Mouse (Mus musculus) hindbrain, embryonic 11.5 days (tissue): ENCODE data around the gene Zg16. TPM values are rescaled to one million over a fixed set of nuclear protein-coding genes. Genes with fewer than 3 reads are reported as not detected.

ENCODE experiments used
- ATAC-seq: fragments of 200-750 bp; cut with Nextera tagmentation; 2 replicates; pipeline ENCODE4 v1.8.0; 2017; ENCODE audit warnings: mild to moderate bottlenecking, moderate TSS enrichment, moderate library complexity; ENCODE audit not compliant: low FRiP score
- DNase-seq: peaks from one replicate; pipeline ENCODE4 v3.0.0-alpha.2; 2015; ENCODE audit warnings: low spot score
- H3K27ac ChIP-seq: fragments of 300-500 bp; sonication (generic); 2 replicates; pipeline ENCODE4 v1.5.1; 2014; ENCODE audit warnings: mild to moderate bottlenecking, low read depth, low read length
- H3K27me3 ChIP-seq: fragments of 300-500 bp; sonication (generic); 2 replicates; pipeline ENCODE4 v1.6.1; 2014; ENCODE audit warnings: mild to moderate bottlenecking, low read length, moderate library complexity, mixed read lengths; ENCODE audit not compliant: control insufficient read depth, insufficient read depth
- H3K36me3 ChIP-seq: fragments of 300-500 bp; sonication (generic); 2 replicates; pipeline ENCODE4 v1.6.1; 2014; ENCODE audit warnings: mild to moderate bottlenecking, low read length, moderate library complexity, mixed read lengths; ENCODE audit not compliant: control insufficient read depth, insufficient read depth
- H3K4me1 ChIP-seq: fragments of 300-500 bp; sonication (generic); replicated peaks from 2 replicates; pipeline ENCODE4 v1.6.1; 2014; ENCODE audit warnings: low read length, mixed read lengths; ENCODE audit not compliant: control insufficient read depth, insufficient read depth
- H3K4me2 ChIP-seq: fragments of 300-500 bp; sonication (generic); replicated peaks from 2 replicates; pipeline ENCODE4 v1.6.1; 2014; ENCODE audit warnings: mild to moderate bottlenecking, low read depth, low read length
- H3K4me3 ChIP-seq: fragments of 300-500 bp; sonication (generic); 2 replicates; pipeline ENCODE4 v1.5.1; 2014; ENCODE audit warnings: low read depth, low read length
- H3K9ac ChIP-seq: fragments of 300-500 bp; sonication (generic); 2 replicates; pipeline ENCODE4 v1.6.1; 2014; ENCODE audit warnings: low read depth, low read length
- H3K9me3 ChIP-seq: fragments of 300-500 bp; sonication (generic); 2 replicates; pipeline ENCODE4 v1.6.1; 2016; ENCODE audit warnings: low read length; ENCODE audit not compliant: control insufficient read depth
- WGBS: fragments of 180-500 bp; shearing (Covaris S2); extraction: QIAGEN DNeasy Blood & Tissue Kit; methylation state at CpG from one replicate; pipeline ENCODE4 v1.1.7; 2014; 5-methylcytosine and 5-hydroxymethylcytosine counted together
- polyA plus RNA-seq: library from polyadenylated mRNA; unstranded; fragments of >200 nt; fragmentation: Nextera tagmentation; extraction: Ambion mirVana; gene quantifications from 2 replicates; pipeline ENCODE4 v1.2.1, GENCODE M21; 2014

Gene Zg16
- polyA plus RNA-seq, 1 experiment from 2014 or later, result not detected

DNA sequence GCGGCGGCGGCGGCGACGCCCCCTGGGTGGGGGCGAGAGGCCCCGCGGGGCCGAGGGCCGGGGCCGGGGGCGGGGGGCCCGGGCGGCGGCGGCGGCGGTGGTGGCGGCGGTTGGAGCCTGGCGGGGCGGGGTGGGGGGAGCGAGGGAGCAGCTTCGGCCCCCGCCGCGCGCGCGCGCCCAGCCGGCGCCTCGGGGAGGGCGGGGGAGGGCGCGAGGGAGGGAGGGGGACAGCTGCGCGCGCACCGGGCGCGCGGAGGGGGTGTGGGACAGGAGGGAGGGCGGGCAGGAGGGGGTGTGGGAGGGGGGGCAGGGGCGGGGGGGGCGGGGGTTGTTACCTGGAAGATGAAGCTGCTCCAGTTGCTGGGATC is 60.5 kb downstream of the Zg16 start:
- DNase-seq, result peak; percentile 88
- peak overlapping the region; percentile 99 for H3K27ac ChIP-seq
- ATAC-seq, result peak; percentile 11; the same call in 1 of the 2 replicates
- H3K9ac ChIP-seq, result peak overlapping the region; percentile 100
- peak overlapping the region; percentile 98 for H3K4me3 ChIP-seq
- no CpG with 5 or more reads among the region's 48 CpGs for WGBS
- no peaks in the 10 kb centered on the region for H3K27me3 ChIP-seq
- H3K4me1 ChIP-seq, result peaks cover 17% of the 10 kb centered on the region
- H3K4me2 ChIP-seq, result peak overlapping the region; percentile 96; the same call in 1 of the 2 replicates
- H3K9me3 ChIP-seq, result no peaks in the 10 kb centered on the region
- H3K36me3 ChIP-seq, result peaks cover 8% of the 10 kb centered on the region; the same call in 1 of the 2 replicates

DNA sequence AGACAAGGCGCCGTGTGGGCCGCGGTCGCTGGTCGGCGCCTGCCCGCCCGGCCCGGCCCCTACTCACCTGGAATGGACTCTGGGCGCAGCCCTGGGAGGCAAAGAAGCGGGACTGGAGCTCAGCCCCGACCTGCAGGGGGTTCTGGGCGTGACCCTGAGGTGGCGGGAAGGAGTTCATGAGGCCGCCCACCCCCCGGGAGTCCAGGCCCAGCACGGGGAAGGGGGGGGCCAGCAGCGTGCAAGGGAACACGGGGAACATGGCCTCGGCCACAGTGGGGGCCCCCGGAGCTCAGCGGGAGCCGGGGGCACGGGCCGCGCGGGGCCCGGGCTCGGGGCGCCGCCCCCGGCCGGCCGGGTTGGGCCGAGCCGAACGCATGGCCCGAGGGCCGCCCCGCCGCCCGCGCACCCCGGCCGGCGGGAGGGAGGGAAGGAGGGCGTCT is 60.9 kb downstream of the Zg16 start:
- H3K9me3 ChIP-seq, result no peaks in the 10 kb centered on the region
- H3K36me3 ChIP-seq, result peaks cover 5% of the 10 kb centered on the region; the same call in 1 of the 2 replicates
- peak; percentile 5; the same call in 1 of the 2 replicates for ATAC-seq
- H3K4me2 ChIP-seq, result peak overlapping the region; percentile 96
- no peaks in the 10 kb centered on the region for H3K27me3 ChIP-seq
- WGBS, result 0% methylated on average over 7 of the region's 48 CpGs
- H3K9ac ChIP-seq, result peak overlapping the region; percentile 100
- peak overlapping the region; percentile 99 for H3K27ac ChIP-seq
- peaks cover 17% of the 10 kb centered on the region for H3K4me1 ChIP-seq
- DNase-seq, result no peak
- H3K4me3 ChIP-seq, result peak overlapping the region; percentile 98

- H3K27me3 ChIP-seq, result no peaks in the 10 kb centered on the region
- no peak for ATAC-seq
- H3K9me3 ChIP-seq, result no peaks in the 10 kb centered on the region
- under 1% methylated on average over 49 of the region's 65 CpGs for WGBS
- peak overlapping the region; percentile 96 for H3K4me2 ChIP-seq
- H3K4me3 ChIP-seq, result peak overlapping the region; percentile 98
- H3K36me3 ChIP-seq, result peaks cover 4% of the 10 kb centered on the region; the same call in 1 of the 2 replicates
- H3K4me1 ChIP-seq, result peaks cover 17% of the 10 kb centered on the region
- peak; percentile 76 for DNase-seq
- peak overlapping the region; percentile 100 for H3K9ac ChIP-seq
- peak overlapping the region; percentile 99 for H3K27ac ChIP-seq
These were observed 61.5 kb downstream of the Zg16 start for GRCm38 (mm10) chr7:127025556-127026160.

DNA sequence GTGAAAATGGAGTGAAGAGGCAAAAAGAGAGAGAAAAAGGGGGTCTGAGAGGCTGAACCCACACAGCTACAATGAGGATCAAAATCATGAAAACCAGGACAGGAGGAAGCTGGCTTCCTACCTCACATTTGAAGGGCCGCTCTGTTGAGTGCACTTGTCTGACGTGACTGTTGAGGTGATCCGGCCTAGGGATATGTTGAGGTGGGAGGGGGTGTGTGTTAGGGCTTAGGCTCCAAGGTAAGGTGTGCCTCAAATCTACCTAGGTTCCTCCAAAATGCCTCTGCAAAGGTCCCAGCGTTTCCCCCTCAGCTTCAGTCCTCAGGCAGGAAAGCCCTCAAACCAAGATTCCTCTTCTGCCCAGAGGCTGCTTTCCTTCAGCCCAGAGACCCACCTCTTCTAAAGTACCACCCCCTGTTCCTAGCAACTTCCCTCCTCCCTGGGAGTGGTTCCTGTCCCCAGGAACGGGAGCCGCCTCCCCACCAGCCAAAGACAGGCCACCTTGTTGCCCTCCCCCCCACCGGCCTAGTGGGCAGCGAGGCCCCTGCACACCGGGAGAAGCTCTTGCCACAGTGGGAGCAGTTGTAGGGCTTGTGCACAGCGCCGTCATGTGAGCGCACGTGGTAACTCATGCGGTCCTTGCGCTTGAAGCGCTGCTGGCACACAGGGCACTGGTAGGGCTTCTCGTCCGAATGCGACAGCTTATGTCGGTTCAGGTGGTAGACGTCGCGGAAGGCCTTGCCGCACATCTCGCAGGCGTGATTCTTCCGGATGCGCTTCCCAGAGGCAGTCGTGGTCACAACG is 62.2 kb downstream of the Zg16 start:
- peak overlapping the region; percentile 98 for H3K4me3 ChIP-seq
- ATAC-seq (peak; percentile 15), DNase-seq (peak; percentile 80)
- H3K4me1 ChIP-seq, result peaks cover 20% of the 10 kb centered on the region
- no peaks in the 10 kb centered on the region for H3K27me3 ChIP-seq
- H3K9me3 ChIP-seq, result no peaks in the 10 kb centered on the region
- peak overlapping the region; percentile 96 for H3K4me2 ChIP-seq
- peak overlapping the region; percentile 99 for H3K27ac ChIP-seq
- 2% methylated on average over 30 of the region's 30 CpGs for WGBS
- peaks cover 4% of the 10 kb centered on the region; the same call in 1 of the 2 replicates for H3K36me3 ChIP-seq
- peak overlapping the region; percentile 100 for H3K9ac ChIP-seq

GRCm38 (mm10) chr7:127023896-127024690 is 63.0 kb downstream of the Zg16 start:
- ATAC-seq (no peak), DNase-seq (no peak)
- peak overlapping the region; percentile 100 for H3K9ac ChIP-seq
- peak overlapping the region; percentile 33 for H3K27ac ChIP-seq
- H3K27me3 ChIP-seq, result no peaks in the 10 kb centered on the region
- WGBS, result 35% methylated on average over 19 of the region's 19 CpGs
- peaks cover 4% of the 10 kb centered on the region; the same call in 1 of the 2 replicates for H3K36me3 ChIP-seq
- peak overlapping the region; percentile 98 for H3K4me3 ChIP-seq
- H3K4me2 ChIP-seq, result peak overlapping the region; percentile 96
- H3K4me1 ChIP-seq, result peaks cover 22% of the 10 kb centered on the region
- H3K9me3 ChIP-seq, result no peaks in the 10 kb centered on the region

DNA sequence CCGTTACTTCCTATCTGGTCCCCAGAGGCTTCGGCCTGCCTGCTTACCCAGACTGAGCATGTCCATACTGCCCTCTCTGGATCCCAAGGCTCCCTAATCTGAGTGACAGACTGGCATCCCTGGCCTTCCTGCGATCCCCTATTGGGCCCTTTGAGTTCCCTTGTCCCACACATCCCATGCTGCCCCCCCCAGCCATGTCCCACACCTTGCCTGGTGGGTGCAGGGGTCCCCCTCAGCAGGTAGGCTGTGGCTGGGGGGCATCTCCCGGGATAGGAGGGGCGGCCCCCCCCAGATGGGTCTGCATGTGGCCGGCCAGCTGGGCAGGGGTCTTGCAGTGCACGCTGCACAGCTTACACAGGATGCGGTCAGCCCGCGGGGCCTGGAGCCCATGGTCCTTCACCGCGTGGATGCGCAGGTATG is 63.8 kb downstream of the Zg16 start:
- Histone ChIP-seq H3K4me2 (peak overlapping the region; percentile 96), H3K27me3 (no peaks in the 10 kb centered on the region), H3K9ac (peak overlapping the region; percentile 100), H3K4me3 (peak overlapping the region; percentile 98), H3K9me3 (no peaks in the 10 kb centered on the region), H3K36me3 (peaks cover 4% of the 10 kb centered on the region; the same call in 1 of the 2 replicates), H3K27ac (peak overlapping the region; percentile 33; the same call in 1 of the 2 replicates), H3K4me1 (peaks cover 25% of the 10 kb centered on the region)
- DNase-seq (no peak), ATAC-seq (no peak)
- 82% methylated on average over 13 of the region's 13 CpGs for WGBS

DNA sequence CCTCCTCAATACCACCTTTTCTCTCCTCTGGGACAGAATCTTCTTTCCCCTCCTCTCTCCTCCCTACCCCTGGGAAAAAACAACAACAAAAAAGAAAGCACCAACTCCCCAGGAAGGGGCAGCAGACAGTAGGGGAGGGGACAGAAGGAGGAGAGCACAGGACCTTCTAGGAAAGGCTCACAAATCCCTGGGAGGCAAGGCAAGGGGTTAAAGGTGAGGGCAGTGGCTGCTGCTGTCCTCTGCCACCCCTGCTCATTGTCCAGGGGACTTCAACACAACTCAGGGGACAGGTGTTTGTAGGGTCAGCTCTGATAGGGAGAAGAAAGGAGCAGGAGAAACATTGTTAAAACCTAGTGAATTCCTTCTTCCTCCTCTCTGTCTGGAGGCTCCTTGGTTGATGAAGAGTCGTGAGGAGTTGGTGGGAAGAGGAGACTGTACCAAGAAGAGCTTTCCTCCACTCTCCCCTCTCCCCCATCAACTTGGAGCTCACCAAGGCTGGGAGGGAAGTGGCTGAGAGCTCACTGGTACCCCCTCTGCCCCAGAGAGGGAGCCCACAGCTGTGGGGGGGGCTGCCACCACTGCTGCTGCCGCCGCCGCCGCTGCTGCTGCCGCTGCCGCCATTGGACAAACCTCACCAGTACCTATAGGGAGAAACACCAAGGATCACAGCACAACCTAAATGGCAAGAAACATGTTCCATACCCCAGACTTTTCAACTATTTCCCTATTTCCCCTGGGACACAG is 64.4 kb downstream of the Zg16 start:
- peak overlapping the region; percentile 96; the same call in 1 of the 2 replicates for H3K4me2 ChIP-seq
- WGBS, result 76% methylated on average over 7 of the region's 7 CpGs
- H3K27ac ChIP-seq, result peak overlapping the region; percentile 47; the same call in 1 of the 2 replicates
- no peaks in the 10 kb centered on the region for H3K9me3 ChIP-seq
- H3K36me3 ChIP-seq, result peaks cover 4% of the 10 kb centered on the region; the same call in 1 of the 2 replicates
- H3K4me3 ChIP-seq, result no peak overlapping the region
- peaks cover 26% of the 10 kb centered on the region for H3K4me1 ChIP-seq
- ATAC-seq (no peak), DNase-seq (no peak)
- H3K9ac ChIP-seq, result 0 out of 2 replicates have a peak overlapping the region, but pooled peaks have one; percentile 11
- H3K27me3 ChIP-seq, result no peaks in the 10 kb centered on the region
